ENCODE assay signal across 16 mouse cellular contexts in the genomic region with DNA sequence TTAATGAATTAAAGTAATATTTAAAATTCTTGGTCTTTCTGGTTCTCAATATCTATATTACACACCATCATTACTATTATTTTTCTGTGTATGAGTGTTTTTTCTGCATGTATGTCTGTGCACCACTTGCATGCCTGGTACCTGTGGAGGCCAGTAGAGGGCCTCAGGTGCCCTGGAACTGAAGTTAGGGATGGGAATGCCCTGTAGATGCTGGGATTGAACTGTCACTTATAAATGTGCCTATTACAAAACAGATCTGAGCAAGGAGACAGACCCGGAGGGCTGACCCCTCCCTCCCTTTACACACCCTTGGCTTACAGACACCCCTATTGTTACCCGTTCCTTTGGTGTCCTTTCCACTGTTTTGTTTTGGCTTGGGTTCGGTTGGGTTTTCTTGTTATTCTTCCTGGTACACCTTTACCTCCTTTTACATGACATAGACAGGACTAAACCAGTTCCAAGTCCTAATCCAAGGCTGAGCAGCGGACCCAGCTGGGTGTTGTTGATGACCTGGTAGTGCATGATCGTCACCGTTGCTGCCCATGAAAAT. TPM values are rescaled to one million over a fixed set of nuclear protein-coding genes. Genes with fewer than 3 reads are reported as not detected.
DNase-seq lines count a peak whose midpoint lies in the region; ATAC-seq and TF ChIP-seq lines count a peak whose summit lies in the region.
"Had no signal": no experiment of that assay in that cellular context is flagged by ENCODE, and none has a peak within 500 bp of the region (broad histone marks: within the 10 kb centered on the region; RNA-seq: fewer than 3 reads in every experiment).

No protein-coding gene starts in this region.

- no peaks in the 10 kb centered on the region for H3K9me3 ChIP-seq in hindbrain, postnatal 0 days (ENCODE audit: low read length)
- H3K9me3 ChIP-seq in hindbrain, embryonic 16.5 days (ENCODE audit: control insufficient read depth, low read length), result no peaks in the 10 kb centered on the region
- no peaks in the 10 kb centered on the region for H3K9me3 ChIP-seq in stomach, postnatal 0 days (ENCODE audit: control insufficient read depth, low read length)

- no peak overlapping the region for H3K4me2 ChIP-seq in hindbrain, postnatal 0 days (ENCODE audit: low read depth, low read length)
- H3K4me2 ChIP-seq in hindbrain, embryonic 16.5 days (ENCODE audit: low read length), result no peak overlapping the region
- no peak overlapping the region for H3K4me2 ChIP-seq in stomach, postnatal 0 days (replicated peaks; ENCODE audit: low read depth)

- H3K4me1 ChIP-seq in hindbrain, postnatal 0 days (ENCODE audit: insufficient read depth, low read length), result no peaks in the 10 kb centered on the region
- no peaks in the 10 kb centered on the region for H3K4me1 ChIP-seq in hindbrain, embryonic 16.5 days (ENCODE audit: control insufficient read depth, insufficient read depth, low read depth, low read length)
- no peaks in the 10 kb centered on the region for H3K4me1 ChIP-seq in stomach, postnatal 0 days (replicated peaks; ENCODE audit: control insufficient read depth, insufficient read depth)
- H3K4me1 ChIP-seq: megakaryocyte, embryonic 14.5 days had no signal

- no peak overlapping the region for H3K27ac ChIP-seq in hindbrain, postnatal 0 days
- no peak overlapping the region for H3K27ac ChIP-seq in hindbrain, embryonic 16.5 days (ENCODE audit: low read depth, low read length)
- no peak overlapping the region for H3K27ac ChIP-seq in stomach, postnatal 0 days (replicated peaks)

- no peak for TF ChIP-seq EP300 in stomach, postnatal 0 days (optimal IDR thresholded peaks at IDR 0.05)

- no peak overlapping the region for H3K9ac ChIP-seq in hindbrain, postnatal 0 days (replicated peaks; ENCODE audit: low read length)
- no peak overlapping the region for H3K9ac ChIP-seq in hindbrain, embryonic 16.5 days (ENCODE audit: low read depth, low read length)
- no peak overlapping the region for H3K9ac ChIP-seq in stomach, postnatal 0 days (ENCODE audit: low read length)

- H3K27me3 ChIP-seq in hindbrain, postnatal 0 days (ENCODE audit: insufficient read depth, low read length), result no peaks in the 10 kb centered on the region
- H3K27me3 ChIP-seq in hindbrain, embryonic 16.5 days (replicated peaks; ENCODE audit: control insufficient read depth, insufficient read depth, low read length), result no peaks in the 10 kb centered on the region
- H3K27me3 ChIP-seq in stomach, postnatal 0 days (ENCODE audit: control insufficient read depth, insufficient read depth, low read length), result no peaks in the 10 kb centered on the region
- H3K27me3 ChIP-seq: megakaryocyte, embryonic 14.5 days had no signal

- H3K36me3 ChIP-seq in hindbrain, postnatal 0 days (ENCODE audit: insufficient read depth, low read length), result no peaks in the 10 kb centered on the region
- no peaks in the 10 kb centered on the region for H3K36me3 ChIP-seq in hindbrain, embryonic 16.5 days (ENCODE audit: control insufficient read depth, insufficient read depth, low read length)
- no peaks in the 10 kb centered on the region for H3K36me3 ChIP-seq in stomach, postnatal 0 days (ENCODE audit: control insufficient read depth, insufficient read depth, low read length)
- H3K36me3 ChIP-seq: G1E had no signal

- H3K4me3 ChIP-seq in hindbrain, postnatal 0 days (ENCODE audit: low read length), result no peak overlapping the region
- H3K4me3 ChIP-seq in hindbrain, embryonic 16.5 days (ENCODE audit: low read length), result no peak overlapping the region
- H3K4me3 ChIP-seq in stomach, postnatal 0 days (ENCODE audit: low read depth, low read length), result no peak overlapping the region
- H3K4me3 ChIP-seq: megakaryocyte, embryonic 14.5 days had no signal

- 72% methylated on average over 6 of the region's 6 CpGs for WGBS in hindbrain, postnatal 0 days
- WGBS in hindbrain, embryonic 16.5 days, result 81% methylated on average over 6 of the region's 6 CpGs
- WGBS in stomach, postnatal 0 days, result 65% methylated on average over 6 of the region's 6 CpGs

- peak; percentile 61 for TF ChIP-seq CTCF in hindbrain, postnatal 0 days (IDR thresholded peaks at IDR 0.05; ENCODE audit: low read depth)
- peak; percentile 68 for TF ChIP-seq CTCF in stomach, postnatal 0 days (IDR thresholded peaks at IDR 0.05; ENCODE audit: low read depth)

- no peak for ATAC-seq in hindbrain, postnatal 0 days
- no peak for ATAC-seq in hindbrain, embryonic 16.5 days
- no peak for ATAC-seq in stomach, postnatal 0 days (ENCODE audit: low FRiP score, low TSS enrichment)

- DNase-seq in hindbrain, postnatal 0 days (ENCODE audit: low spot score), result peak; percentile 8
- DNase-seq in right cerebral cortex, postnatal 14 days, result peak; percentile 15
- no peak for DNase-seq in right cerebral cortex, postnatal 10 days (ENCODE audit: low spot score in 2 of 2)
- peak; percentile 64 for DNase-seq in fat pad, adult 2 months (ENCODE audit: extremely low read depth, low read depth, low spot score)
- DNase-seq in stomach, postnatal 0 days (ENCODE audit: low spot score), result no peak
- DNase-seq in adipocyte (ENCODE audit: low spot score), result no peak
- no peak for DNase-seq in thymus, postnatal 36 days
- DNase-seq: cerebellum, adult 8-10 months; right cerebral cortex, adult 18-20 months had no signal

RNA-seq across cellular contexts. Expression of gene Nkx6-1, which starts 48.3 kb away (rescaled TPM):
- total RNA-seq in hindbrain, postnatal 0 days (2014; rRNA removed), result 2.4 and 2.6 TPM in 2 replicates
- 4.3 TPM in 2 replicates for polyA plus RNA-seq in hindbrain, postnatal 0 days (2015; fragmentation: Nextera tagmentation; extraction: Ambion mirVana)
- polyA plus RNA-seq in hindbrain, embryonic 16.5 days (2015; fragmentation: Nextera tagmentation; extraction: Ambion mirVana), result 3.8 and 5.1 TPM in 2 replicates
- polyA plus RNA-seq in stomach, postnatal 0 days (2015; fragmentation: Nextera tagmentation; extraction: Ambion mirVana), result 1.6 and 2.8 TPM in 2 replicates
- total RNA-seq: adrenal gland, adult 18-20 months; gastrocnemius, adult 8-10 months had no signal
- polyA plus RNA-seq: G1E; heart, postnatal 0 days; limb, embryonic 11.5 days had no signal

RNA-seq across cellular contexts. Expression of gene Cds1, which starts 51.8 kb away (rescaled TPM):
- total RNA-seq in hindbrain, postnatal 0 days (2014; rRNA removed), result 20.2 TPM in 2 replicates
- 11.1 and 12.1 TPM in 2 replicates for polyA plus RNA-seq in hindbrain, postnatal 0 days (2015; fragmentation: Nextera tagmentation; extraction: Ambion mirVana)
- 8.4 and 8.6 TPM in 2 replicates for polyA plus RNA-seq in hindbrain, embryonic 16.5 days (2015; fragmentation: Nextera tagmentation; extraction: Ambion mirVana)
- polyA plus RNA-seq in stomach, postnatal 0 days (2015; fragmentation: Nextera tagmentation; extraction: Ambion mirVana), result 18.0 and 18.5 TPM in 2 replicates
- total RNA-seq: G1E had no signal
- polyA plus RNA-seq: G1E had no signal

Comparison
In these comparisons a context has a peak if more than half of its experiments do, and no peak if none do; other contexts are left out.
1. DNase-seq: peak in hindbrain, postnatal 0 days (single experiment), right cerebral cortex, postnatal 14 days (single experiment) and fat pad, adult 2 months (single experiment); none in right cerebral cortex, postnatal 10 days (0 of 2), stomach, postnatal 0 days (single experiment), adipocyte (single experiment) and thymus, postnatal 36 days (0 of 2).